Mouse (Mus musculus) liver, adult 2 months (tissue): ENCODE results near the gene Mgat1.

Experiments
- CTCF ChIP-seq: fragments of 200-500 bp; IDR thresholded peaks from 2 replicates; pipeline ENCODE4 v1.5.1; 2011; ENCODE audit warnings: low read depth, low read length, control low read depth
- POLR2A ChIP-seq: fragments of 200-500 bp; IDR thresholded peaks from 2 replicates; pipeline ENCODE4 v1.6.1; 2011; ENCODE audit warnings: low read length, control low read depth; ENCODE audit not compliant: insufficient read depth; ENCODE audit errors: extremely low read depth

DNA sequence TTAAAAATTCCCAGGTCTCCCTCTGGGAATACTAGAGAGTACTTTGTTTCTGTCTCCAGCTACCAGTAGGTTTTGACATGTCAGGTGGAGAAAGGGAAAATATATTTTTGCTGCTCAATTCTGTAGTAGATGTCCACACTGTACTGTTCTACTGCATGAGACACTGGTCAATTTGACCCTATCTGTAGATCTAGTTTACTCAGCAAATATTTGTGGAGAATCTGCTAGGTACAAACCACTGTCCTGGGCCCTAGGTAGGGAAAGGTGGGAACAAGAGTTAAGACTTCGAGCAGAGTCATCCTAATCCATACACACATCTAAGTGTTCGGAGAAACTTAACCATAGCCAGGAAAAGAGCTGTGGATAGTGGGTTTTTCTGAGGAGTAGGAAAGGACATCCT lies 24.7 kb upstream of the Mgat1 start:
- TF ChIP-seq CTCF (no peak), POLR2A (no peak)
